In the genomic region with DNA sequence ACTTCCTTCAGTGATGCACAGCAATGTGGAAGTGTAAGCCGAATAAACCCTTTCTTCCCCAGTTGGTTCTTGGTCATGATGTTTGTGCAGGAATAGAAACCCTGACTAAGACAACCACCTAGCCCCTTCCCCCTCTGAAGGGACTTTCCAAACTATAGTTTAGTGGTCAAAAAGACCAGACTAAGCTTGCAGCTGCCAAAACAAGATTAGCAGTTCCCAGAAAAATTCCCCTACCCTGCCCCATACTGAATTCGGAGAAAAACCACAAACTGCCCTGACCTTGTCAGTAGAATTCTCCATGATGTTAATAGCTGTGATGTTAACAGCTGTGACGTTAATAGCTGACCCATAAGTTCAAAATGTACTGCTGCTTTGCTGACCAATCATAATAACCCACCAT, we compare ENCODE assay signal across 18 mouse cellular contexts. TPM values are rescaled to one million over a fixed set of nuclear protein-coding genes. Genes with fewer than 3 reads are reported as not detected.
DNase-seq lines count a peak whose midpoint lies in the region; ATAC-seq and TF ChIP-seq lines count a peak whose summit lies in the region.
"Not testable (repeated sequence)": the region's sequence is repeated elsewhere in the genome, so short reads cannot be mapped to it uniquely, and the experiment has no call there.
"Had no signal": no experiment of that assay in that cellular context is flagged by ENCODE, and none has a peak within 500 bp of the region (broad histone marks: within the 10 kb centered on the region; RNA-seq: fewer than 3 reads in every experiment).

No protein-coding gene starts in this region.

- H3K9me3 ChIP-seq in liver, embryonic 11.5 days (ENCODE audit: control insufficient read depth, low read length); liver, postnatal 0 days (ENCODE audit: low read length): not testable (repeated sequence)

- peak overlapping the region; percentile 48 for H3K27ac ChIP-seq in liver, embryonic 11.5 days (ENCODE audit: low read depth, low read length)
- not testable (repeated sequence) for H3K27ac ChIP-seq in liver, postnatal 0 days (ENCODE audit: low read depth)

- TF ChIP-seq CTCF in liver, postnatal 0 days (IDR thresholded peaks at IDR 0.05; ENCODE audit: low read depth), result not testable (repeated sequence)

- H3K9ac ChIP-seq in liver, embryonic 11.5 days (ENCODE audit: low read depth, low read length); liver, postnatal 0 days (replicated peaks): not testable (repeated sequence)

- H3K4me3 ChIP-seq in liver, embryonic 11.5 days (ENCODE audit: low read depth, low read length); liver, postnatal 0 days (ENCODE audit: low read depth, low read length): not testable (repeated sequence)

- H3K36me3 ChIP-seq in liver, embryonic 11.5 days (ENCODE audit: control insufficient read depth, insufficient read depth, low read length); liver, postnatal 0 days (replicated peaks; ENCODE audit: insufficient read depth, low read length): not testable (repeated sequence)

- not testable (repeated sequence) for ATAC-seq in liver, embryonic 11.5 days (replicated peaks; ENCODE audit: low FRiP score); liver, postnatal 0 days

- H3K4me1 ChIP-seq in liver, embryonic 11.5 days (replicated peaks; ENCODE audit: control insufficient read depth, insufficient read depth, low read length); liver, postnatal 0 days (ENCODE audit: insufficient read depth): not testable (repeated sequence)

- DNase-seq in A20 (ENCODE audit: low read depth, low spot score) (peak; percentile 50), MEL-GATA-1-ER (ENCODE audit: extremely low read depth, low read depth) (peak; percentile 66)
- DNase-seq in c-Kit-negative CD71-positive TER-119-positive erythroid progenitor cells, embryonic 14.5 days (ENCODE audit: low read depth, low spot score), result peak; percentile 26
- peak; percentile 8 for DNase-seq in fibroblast of lung, adult 2 months (ENCODE audit: low read depth)
- not testable (repeated sequence) for DNase-seq in liver, embryonic 11.5 days (ENCODE audit: low spot score); liver, postnatal 0 days

- WGBS in liver, embryonic 11.5 days, result 50% methylated on average over 3 of the region's 3 CpGs
- WGBS in liver, postnatal 0 days (ENCODE audit: insufficient replicate concordance), result 66% methylated on average over 3 of the region's 3 CpGs

- TF ChIP-seq EP300 in liver, postnatal 0 days (IDR thresholded peaks at IDR 0.05; ENCODE audit: low read depth), result peak; percentile 48; the same call in 1 of the 2 replicates

- H3K4me2 ChIP-seq in liver, embryonic 11.5 days; liver, postnatal 0 days (ENCODE audit: low read depth, low read length): not testable (repeated sequence)

- H3K27me3 ChIP-seq in liver, embryonic 11.5 days (replicated peaks; ENCODE audit: control insufficient read depth, insufficient read depth, low read length); liver, postnatal 0 days (ENCODE audit: insufficient read depth, low read length): not testable (repeated sequence)

RNA-seq across cellular contexts. Expression of gene Setdb1, which starts 3.3 kb away (rescaled TPM):
- 47.0 and 57.6 TPM in 2 replicates for polyA plus RNA-seq in liver, embryonic 11.5 days (2014; fragmentation: Nextera tagmentation; extraction: Ambion mirVana)
- 6.3 and 6.6 TPM in 2 replicates for polyA plus RNA-seq in liver, postnatal 0 days (2015; fragmentation: Nextera tagmentation; extraction: Ambion mirVana)

RNA-seq across cellular contexts. Expression of gene 4930558C23Rik, which starts 42.4 kb away (rescaled TPM):
- not detected in 2 replicates for polyA plus RNA-seq in liver, embryonic 11.5 days (2014; fragmentation: Nextera tagmentation; extraction: Ambion mirVana)
- polyA plus RNA-seq in liver, postnatal 0 days (2015; fragmentation: Nextera tagmentation; extraction: Ambion mirVana), result not detected in 2 replicates
- polyA plus RNA-seq: CD4-positive, CD25-positive, alpha-beta regulatory T cell, adult 4 months; cortical plate, adult 2 months; embryonic facial prominence, embryonic 12.5 days; forebrain, embryonic 12.5 days; forebrain, embryonic 16.5 days; frontal cortex, adult 2 months; heart, adult 2 months; heart, embryonic 11.5 days; heart, embryonic 15.5 days; hindbrain, embryonic 13.5 days; hindbrain, postnatal 0 days; intestine, embryonic 15.5 days had no signal

RNA-seq across cellular contexts. Expression of gene Cers2, which starts 45.7 kb away (rescaled TPM):
- 178 and 182 TPM in 2 replicates for polyA plus RNA-seq in liver, embryonic 11.5 days (2014; fragmentation: Nextera tagmentation; extraction: Ambion mirVana)
- 124 and 125 TPM in 2 replicates for polyA plus RNA-seq in liver, postnatal 0 days (2015; fragmentation: Nextera tagmentation; extraction: Ambion mirVana)

RNA-seq across cellular contexts. Expression of gene Anxa9, which starts 53.3 kb away (rescaled TPM):
- polyA plus RNA-seq in liver, embryonic 11.5 days (2014; fragmentation: Nextera tagmentation; extraction: Ambion mirVana), result 5.5 and 6.7 TPM in 2 replicates
- 1.2 TPM in 2 replicates for polyA plus RNA-seq in liver, postnatal 0 days (2015; fragmentation: Nextera tagmentation; extraction: Ambion mirVana)
